Mouse (Mus musculus): ENCODE results near the gene Fam214b.

Gene Fam214b

GRCm38 (mm10) chr4:43010161-43011038 lies 35.6 kb downstream of the Fam214b start, which contains the start of gene Fancg:
Fancg (minus strand) TSS chr4:43010506.
- peak; percentile 60 for DNase-seq (ENCODE audit: low spot score)

- no peak for DNase-seq (ENCODE audit: low spot score)
Measured at GRCm38 (mm10) chr4:43005765-43006164, 40.3 kb downstream of the Fam214b start.

- no peak for DNase-seq (ENCODE audit: low spot score)
Measured at GRCm38 (mm10) chr4:43004951-43005350, 41.1 kb downstream of the Fam214b start.

- DNase-seq (ENCODE audit: low spot score), result no peak
Measured at GRCm38 (mm10) chr4:43002756-43003439, 43.1 kb downstream of the Fam214b start.

GRCm38 (mm10) chr4:43001272-43001671 lies 44.7 kb downstream of the Fam214b start:
- DNase-seq (ENCODE audit: low spot score), result no peak

- DNase-seq (ENCODE audit: low spot score), result peak; percentile 98
Measured at GRCm38 (mm10) chr4:43000141-43000986, 45.7 kb downstream of the Fam214b start, which contains the start of gene Vcp. Vcp (minus strand) TSS chr4:43000507.

GRCm38 (mm10) chr4:42999451-43000140 lies 46.4 kb downstream of the Fam214b start:
- peak; percentile 60 for DNase-seq (ENCODE audit: low spot score)

GRCm38 (mm10) chr4:42998022-42998421 lies 48.0 kb downstream of the Fam214b start:
- DNase-seq (ENCODE audit: low spot score), result no peak

GRCm38 (mm10) chr4:42988296-42988695 lies 57.7 kb downstream of the Fam214b start:
- no peak for DNase-seq (ENCODE audit: low spot score)

All from ovary, postnatal 14 days (tissue).